Mouse (Mus musculus): ENCODE results near the gene Letm1.

Letm1 gene

GRCm38 (mm10) chr5:33782345-33782998 is at the start of gene Letm1:
Gene Letm1 (minus strand): TSS chr5:33782817.
- peak; percentile 95 for DNase-seq

DNA sequence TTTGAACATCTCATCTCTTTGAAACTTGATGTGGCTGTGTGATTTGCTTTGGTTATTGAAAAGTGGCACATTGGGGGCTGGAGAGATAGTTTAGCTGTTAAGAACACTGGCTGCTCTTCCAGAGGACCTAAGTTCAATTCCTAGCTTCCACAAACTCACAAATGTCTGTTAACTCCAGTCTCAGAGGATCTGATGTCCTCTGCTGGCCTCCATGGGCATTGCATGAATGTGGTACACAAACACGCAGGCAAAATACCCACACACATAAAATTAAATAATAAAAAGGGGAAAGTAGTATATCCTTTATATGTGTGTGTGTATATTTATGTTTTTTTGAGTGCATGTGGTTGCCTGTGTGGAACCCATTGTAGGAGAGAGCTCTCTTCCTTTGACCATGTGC is 48.2 kb upstream of the Letm1 start:
- DNase-seq, result peak; percentile 10

DNA sequence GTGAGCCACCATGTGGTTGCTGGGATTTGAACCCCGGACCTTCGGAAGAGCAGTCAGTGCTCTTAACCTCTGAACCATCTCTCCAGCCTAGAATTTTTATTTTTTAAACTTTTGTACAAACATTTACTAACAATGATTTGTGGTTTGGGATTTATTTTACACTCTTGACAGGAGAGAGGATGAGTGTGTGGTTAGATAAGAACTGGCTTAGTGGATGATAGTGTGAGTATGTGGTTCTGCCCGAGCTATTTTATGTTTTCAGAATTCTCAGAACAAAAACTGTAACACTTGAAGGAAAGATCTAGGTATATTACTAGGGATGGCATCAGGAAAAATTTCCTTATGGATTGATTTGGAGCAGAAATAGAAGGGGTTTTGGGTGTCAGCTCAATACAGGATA is 47.3 kb upstream of the Letm1 start:
- DNase-seq, result no peak

- DNase-seq, result no peak
Observed at GRCm38 (mm10) chr5:33828107-33828506, 45.5 kb upstream of the Letm1 start.

DNA sequence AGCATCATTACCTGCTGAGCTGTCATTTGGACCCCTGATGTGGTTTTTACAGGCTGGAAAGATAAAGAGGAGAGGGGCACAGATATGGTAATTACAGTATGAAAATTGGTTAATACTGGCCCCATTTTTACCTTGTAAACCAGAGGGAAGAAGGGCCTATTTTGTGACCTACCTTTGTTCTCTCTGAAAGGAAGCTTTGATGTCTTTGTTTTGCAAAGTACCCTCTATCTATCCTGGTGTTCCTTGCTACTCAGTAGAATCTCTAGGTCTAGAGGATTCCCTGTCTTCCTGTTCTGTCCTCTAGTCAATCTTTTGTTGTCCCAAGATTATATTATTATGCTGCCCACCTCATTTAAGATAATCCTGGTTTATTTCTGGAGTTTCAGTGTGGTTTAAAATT is 43.4 kb upstream of the Letm1 start:
- no peak for DNase-seq

GRCm38 (mm10) chr5:33822456-33822855 is 39.8 kb upstream of the Letm1 start:
- DNase-seq, result no peak

- no peak for DNase-seq
Observed at GRCm38 (mm10) chr5:33821901-33822427, 39.3 kb upstream of the Letm1 start.

DNA sequence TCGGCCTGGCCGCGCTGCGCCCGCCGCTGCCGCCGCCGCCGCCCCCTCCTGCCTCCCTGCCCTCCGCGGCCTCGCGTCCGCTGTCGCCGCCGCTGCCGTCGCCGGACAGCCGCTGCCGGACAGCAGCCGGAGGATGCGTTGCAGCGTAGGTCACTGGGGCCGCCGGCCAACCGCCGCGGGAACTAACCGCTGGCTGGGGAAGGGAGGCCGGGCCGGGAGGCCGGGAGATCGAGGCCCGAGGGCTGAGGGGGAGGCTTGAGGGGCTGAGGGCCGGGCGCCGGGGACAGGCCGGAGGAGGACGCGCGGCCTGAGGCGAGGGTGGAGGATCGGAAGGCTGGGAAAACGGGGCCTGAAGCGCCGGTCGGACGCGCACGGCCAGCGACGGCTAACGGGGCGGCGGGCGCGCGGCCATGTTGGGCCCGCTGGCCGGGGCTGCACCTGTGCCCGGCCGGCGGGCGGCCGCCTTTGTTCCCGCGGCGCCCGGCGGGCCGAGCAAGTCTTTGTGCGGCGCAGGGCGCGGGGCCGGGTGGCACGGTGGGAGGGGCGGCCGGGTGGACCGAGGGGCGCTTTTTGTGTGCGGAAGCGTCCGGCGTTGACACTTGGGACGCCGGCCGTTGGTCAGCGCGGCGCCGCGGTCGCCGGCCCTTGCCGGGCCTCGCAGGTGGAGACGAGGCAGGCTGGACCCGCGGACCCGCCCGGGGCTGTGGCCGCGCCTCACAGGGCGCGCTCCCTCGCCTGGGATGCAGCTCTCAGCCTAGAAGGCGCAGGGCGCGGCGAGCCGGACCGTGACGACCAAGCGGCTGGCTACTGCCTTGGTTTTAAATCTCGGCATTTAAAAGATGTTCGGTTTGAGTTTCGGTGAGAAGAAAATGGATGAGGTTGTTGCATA is 38.4 kb upstream of the Letm1 start:
- peak; percentile 81 for DNase-seq

GRCm38 (mm10) chr5:33819876-33820732 is 37.5 kb upstream of the Letm1 start, which contains the start of gene Nsd2:
Gene Nsd2 (plus strand): TSS chr5:33820725.
- DNase-seq, result peak; percentile 93

DNA sequence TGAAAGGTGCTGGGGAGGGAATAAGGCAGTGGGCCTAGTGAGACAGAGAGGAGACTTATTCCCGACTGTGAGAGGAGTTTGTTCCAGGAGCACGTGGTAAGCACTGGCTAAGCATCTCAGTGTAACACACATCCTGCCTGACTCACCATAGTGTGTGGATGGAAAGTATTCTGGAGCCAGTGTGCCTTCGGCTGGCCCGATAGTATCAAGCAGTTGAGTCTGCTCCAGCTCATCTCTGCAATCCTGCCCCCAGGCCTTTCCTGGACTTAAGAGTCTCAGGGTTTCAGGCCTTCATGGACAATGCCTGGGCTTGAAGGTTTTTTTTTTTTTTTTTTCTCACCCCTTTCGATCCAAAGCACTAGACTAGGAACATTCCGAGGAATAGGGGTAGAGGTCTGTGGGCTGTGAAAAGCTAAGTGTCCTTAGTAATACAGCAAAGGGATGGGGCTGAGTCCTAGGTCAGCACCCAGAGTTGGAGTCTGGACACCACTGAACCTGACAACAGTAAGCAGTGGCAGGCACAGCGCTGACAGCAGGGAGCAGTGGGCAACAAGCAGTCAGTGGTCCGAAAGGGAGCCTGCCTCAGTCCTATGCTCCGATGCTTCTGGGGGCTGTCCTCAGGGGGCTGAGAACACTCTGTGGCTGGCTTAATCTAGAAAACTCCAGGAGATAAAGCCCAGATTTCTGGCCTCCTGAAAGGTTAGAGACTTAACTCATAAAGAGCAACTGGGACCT is 36.7 kb upstream of the Letm1 start:
- peak; percentile 22 for DNase-seq

DNA sequence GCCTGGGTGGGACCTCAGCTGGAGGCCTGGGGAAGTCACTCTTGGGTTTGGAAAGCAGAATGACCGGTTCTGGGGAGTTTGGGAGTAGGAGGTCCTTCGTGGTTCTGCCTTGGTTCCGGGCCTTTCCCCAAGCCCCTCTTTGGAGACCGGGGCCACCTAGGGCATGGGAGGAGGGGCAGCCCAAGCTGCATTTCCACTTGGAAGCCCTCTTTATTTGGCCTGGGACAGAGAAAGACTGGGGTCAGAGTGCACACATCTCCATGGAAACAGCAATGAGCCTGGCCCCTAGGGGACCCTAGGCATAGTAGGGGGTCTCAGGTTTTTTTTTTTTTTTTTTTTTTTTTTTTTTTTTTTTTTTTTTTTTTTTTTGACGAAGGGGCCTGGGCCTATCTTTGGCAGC is 35.5 kb upstream of the Letm1 start:
- DNase-seq, result peak; percentile 8

GRCm38 (mm10) chr5:33816008-33816725 is 33.5 kb upstream of the Letm1 start:
- DNase-seq, result no peak

- DNase-seq, result no peak
Observed at GRCm38 (mm10) chr5:33811519-33811918, 28.9 kb upstream of the Letm1 start.

DNA sequence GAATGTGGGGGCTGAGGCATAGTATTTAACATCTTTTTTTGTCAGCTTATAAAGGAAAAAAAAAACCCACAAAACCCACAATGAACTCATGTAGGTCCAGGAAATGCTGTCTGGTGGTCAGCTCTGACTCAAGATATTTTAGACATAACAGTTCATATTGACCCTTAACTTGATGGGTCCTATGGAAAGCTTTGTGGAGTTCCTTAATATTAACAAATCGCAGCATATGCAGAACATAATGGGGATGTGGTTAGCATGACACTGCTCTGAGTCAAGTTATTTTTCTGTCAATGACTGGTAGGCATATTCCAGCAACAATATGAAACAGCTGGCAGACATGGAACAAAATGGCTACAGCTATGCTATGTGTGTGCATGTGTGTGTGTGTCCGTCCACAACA is 20.7 kb upstream of the Letm1 start:
- DNase-seq, result no peak

GRCm38 (mm10) chr5:33791912-33792643 is 9.5 kb upstream of the Letm1 start:
- DNase-seq, result no peak

DNA sequence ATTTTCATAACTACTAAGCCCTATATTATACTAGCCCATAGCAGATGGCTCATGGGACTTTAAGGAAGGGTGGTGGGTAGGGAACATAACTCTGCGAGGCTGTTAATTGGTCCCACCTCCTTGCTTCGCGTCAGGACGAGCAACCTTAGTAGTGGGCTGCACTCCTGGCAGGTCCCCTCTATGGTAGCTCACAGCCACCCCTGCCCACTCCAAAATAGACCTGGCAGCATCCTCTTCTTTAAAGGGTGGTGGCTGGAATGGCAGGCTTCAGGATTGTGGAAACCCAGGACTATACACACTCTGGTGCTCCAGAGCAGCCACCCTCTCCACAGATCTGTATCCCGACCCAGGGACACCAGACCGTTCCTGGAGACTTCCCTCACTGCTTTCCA is 378 bp upstream of the Letm1 start:
- DNase-seq, result no peak

DNA sequence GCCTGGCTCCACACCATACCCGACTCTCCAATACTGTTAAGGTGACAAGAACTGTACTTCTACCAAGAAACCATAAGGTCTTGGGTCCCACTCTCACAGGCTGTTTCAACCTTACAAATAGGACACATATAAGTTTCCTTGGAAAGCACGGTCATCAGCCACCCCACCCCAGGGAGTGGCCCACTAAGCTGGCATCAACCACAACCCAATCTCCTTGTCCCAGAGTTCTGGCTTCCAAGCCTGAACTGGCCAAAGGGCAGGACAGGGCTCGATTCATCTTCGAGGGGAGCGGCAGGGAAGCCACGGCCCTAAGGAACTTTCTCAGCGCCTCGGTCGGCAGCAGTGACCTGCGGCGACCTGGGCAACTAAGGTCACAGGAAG is 663 bp downstream of the Letm1 start:
- DNase-seq, result no peak

DNA sequence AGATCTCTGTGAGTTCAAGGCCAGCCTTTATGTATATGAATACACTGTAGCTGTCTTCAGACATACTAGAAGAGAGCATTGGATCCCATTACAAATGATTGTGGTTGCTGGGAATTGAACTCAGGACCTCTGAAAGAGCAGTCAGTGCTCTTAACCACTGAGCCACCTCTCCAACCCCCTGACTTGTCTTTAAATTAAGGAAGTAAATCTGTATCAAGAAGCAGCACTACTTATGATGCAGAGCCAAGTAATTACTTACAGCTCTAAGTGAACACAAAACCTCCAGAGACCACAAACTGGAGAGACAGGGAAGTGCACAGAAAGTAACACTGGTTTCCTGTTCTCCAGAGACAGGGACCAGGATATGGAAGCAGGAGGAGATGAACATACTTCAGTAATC is 5.4 kb downstream of the Letm1 start:
- no peak for DNase-seq

GRCm38 (mm10) chr5:33743481-33743880 is 39.1 kb downstream of the Letm1 start:
- DNase-seq, result no peak

DNA sequence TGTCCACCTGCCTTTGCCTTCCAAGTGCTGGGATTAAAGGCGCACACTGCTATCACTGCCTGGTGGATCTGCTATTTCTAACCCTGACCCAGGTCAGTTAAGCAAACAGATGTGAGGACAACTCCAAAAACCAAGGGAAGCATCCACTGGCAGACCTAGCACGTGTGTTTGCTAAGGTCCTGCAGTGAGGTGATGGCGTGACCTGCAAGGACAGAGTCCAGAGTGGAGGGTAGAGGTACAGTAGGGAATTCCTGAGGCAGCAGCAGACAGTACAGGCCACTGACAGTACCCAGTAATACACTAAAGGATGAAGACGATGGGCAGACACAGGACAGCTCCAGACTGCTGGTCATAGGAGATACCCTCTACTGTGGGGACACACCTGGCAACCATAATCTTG is 42.1 kb downstream of the Letm1 start:
- no peak for DNase-seq

DNA sequence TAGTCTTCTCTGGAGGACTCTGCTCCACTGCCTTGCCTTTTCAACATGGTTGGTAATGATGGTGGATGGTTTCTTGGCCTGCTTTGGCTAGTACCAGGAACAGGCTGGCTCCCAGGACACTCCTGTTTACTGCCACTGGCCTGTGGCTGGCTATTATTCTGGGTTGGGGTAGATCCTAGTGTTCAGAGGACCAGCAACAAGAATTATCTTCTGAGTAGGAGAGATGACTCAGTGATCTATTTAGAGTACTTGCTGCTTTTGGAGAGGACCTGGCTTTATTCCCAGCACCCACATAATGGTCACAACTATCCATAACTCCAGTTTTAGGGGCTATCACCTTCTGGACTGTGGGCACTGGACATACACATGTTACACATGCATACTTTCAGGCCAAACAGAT is 44.3 kb downstream of the Letm1 start:
- DNase-seq, result no peak
